Mouse (Mus musculus) neural tube, postnatal 0 days (tissue): ENCODE data around the gene Cerk. TPM values are rescaled to one million over a fixed set of nuclear protein-coding genes. Genes with fewer than 3 reads are reported as not detected.

Experiments
- polyA plus RNA-seq: library from polyadenylated mRNA; unstranded; fragments of >200 nt; fragmentation: Nextera tagmentation; extraction: Ambion mirVana; gene quantifications from 2 replicates; pipeline ENCODE4 v1.2.1, GENCODE M21; 2015

The Cerk gene
- 25.3 and 25.8 TPM in 2 replicates for polyA plus RNA-seq

GRCm38 (mm10) chr15:86185689-86186569 lies at the start of gene Cerk:
Gene Cerk, minus strand, starts transcription at chr15:86186141.

GRCm38 (mm10) chr15:86213753-86214548 lies 28.0 kb upstream of the Cerk start, which contains the start of gene Tbc1d22a:
Gene Tbc1d22a, plus strand, starts transcription at chr15:86214459.

Other genes starting within 250 kb of the Cerk start
- 0.74 and 0.79 TPM in 2 replicates for gene Celsr1, start 152.4 kb downstream of the Cerk start, polyA plus RNA-seq
- 13.8 and 16.1 TPM in 2 replicates for gene Gramd4, start 128.4 kb downstream of the Cerk start, polyA plus RNA-seq
- 9.9 and 11.6 TPM in 2 replicates for gene Tbc1d22a, start 28.3 kb upstream of the Cerk start, polyA plus RNA-seq